Comparison of ENCODE assay signal across 2 mouse cellular contexts in the genomic region with DNA sequence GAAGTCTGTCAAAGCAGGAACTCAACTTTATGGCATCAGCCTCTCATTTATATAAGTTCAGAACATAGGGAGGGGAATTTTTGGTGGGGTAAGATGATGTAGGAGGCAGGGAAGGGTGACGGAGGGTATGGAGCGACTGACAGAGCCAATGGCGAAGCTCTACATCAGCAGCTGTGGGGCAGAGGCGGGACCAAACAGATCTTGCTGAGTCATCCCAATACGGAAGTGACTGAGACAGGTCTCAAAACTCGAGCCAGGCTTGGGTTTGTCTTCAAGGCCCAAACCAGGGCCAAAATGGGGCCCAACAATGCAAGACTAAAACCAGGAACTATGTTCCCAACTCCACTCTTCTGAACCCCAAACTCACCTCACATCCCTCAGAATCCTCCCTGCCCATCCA. TPM values are rescaled to one million over a fixed set of nuclear protein-coding genes. Genes with fewer than 3 reads are reported as not detected.
"Had no signal": no experiment of that assay in that cellular context is flagged by ENCODE, and none has a peak within 500 bp of the region (broad histone marks: within the 10 kb centered on the region; RNA-seq: fewer than 3 reads in every experiment).

No protein-coding gene starts in this region.

RNA-seq across cellular contexts. Expression of a gene that starts 30.2 kb away (rescaled TPM):
- total RNA-seq: neutrophil, adult 5-6 weeks had no signal
- polyA plus RNA-seq: thymus, postnatal 0 days had no signal
